Mouse (Mus musculus): ENCODE results near the gene S100a3.

- TF ChIP-seq POLR2A (IDR thresholded peaks at IDR 0.05; ENCODE audit: control insufficient read depth, low read depth, low read length) (no peak), CTCF (IDR thresholded peaks at IDR 0.05; ENCODE audit: control insufficient read depth, insufficient read depth, insufficient replicate concordance, low read depth, low read length) (no peak)
These were observed 39.0 kb downstream of the S100a3 start for GRCm38 (mm10) chr3:90599401-90599800.
